Mouse (Mus musculus) activated CD4-positive, CD25-positive, alpha-beta regulatory T cell (primary cell): ENCODE results near the gene Fam49a. TPM values are rescaled to one million over a fixed set of nuclear protein-coding genes. Genes with fewer than 3 reads are reported as not detected.

Experiments
- polyA plus RNA-seq, 2 experiments: library from polyadenylated mRNA; unstranded; fragments of 100-300 nt; shearing (Covaris generic); gene quantifications; one replicate each; pipeline ENCODE4 v1.2.1; 2017

Gene Fam49a
- 10 to 100 TPM; 23.5 to 45.3 TPM for polyA plus RNA-seq

DNA sequence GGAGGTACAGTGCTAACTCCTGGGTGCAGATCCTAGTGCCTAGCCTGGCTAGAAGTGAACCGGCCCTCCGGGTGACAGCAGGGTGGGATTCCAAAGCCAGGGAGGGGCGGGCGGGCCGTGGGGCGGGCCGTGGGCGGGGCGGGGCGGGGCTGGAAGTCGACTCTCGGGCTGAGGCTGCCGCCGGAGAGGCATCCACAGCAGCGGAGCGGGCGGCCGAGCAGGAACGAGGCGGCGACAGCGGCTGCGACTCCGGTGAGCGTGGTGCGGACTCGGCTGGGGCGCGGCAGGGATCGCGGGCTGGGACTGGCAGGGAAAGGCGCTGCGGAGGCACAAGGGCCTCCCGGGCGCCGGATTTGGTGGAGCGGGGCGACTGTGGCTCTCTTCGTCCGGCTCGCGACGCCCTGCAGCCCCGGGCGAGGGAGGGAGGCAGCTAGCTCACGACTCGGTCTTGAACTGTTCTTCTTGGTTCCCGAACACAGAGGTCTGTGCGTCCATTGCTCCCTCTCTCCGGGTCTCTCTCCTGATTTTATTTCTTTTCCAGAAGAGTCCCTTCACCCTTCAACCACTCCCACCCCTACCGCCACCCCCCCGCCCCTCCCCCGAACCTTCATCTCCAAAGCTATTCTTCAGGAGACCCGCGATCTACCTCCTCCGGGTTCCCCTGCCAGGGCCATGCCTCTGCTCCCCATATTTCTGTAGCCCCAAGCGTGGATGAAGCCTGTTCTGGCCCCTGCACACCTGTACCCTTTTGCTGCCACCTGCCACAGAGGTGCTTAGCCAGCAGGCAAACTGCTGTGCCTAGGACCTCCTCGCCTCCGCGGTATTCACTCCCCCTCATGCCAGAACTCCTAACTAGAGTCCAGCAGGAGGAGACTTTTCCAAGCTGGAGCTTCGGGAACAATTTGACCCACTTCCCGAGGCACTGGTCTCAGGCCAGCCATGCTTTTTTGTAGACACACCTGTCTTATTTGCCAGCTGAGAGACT, at the start of gene Fam49a:
Gene Fam49a, plus strand, starts transcription at position 153 of the 985 bp plus-strand sequence.

